Mouse (Mus musculus): Measurements from ENCODE around the gene Tyk2. TPM values are rescaled to one million over a fixed set of nuclear protein-coding genes. Genes with fewer than 3 reads are reported as not detected.

Tyk2 gene
- polyA plus RNA-seq, 1 experiment, result 4.1 TPM

DNA sequence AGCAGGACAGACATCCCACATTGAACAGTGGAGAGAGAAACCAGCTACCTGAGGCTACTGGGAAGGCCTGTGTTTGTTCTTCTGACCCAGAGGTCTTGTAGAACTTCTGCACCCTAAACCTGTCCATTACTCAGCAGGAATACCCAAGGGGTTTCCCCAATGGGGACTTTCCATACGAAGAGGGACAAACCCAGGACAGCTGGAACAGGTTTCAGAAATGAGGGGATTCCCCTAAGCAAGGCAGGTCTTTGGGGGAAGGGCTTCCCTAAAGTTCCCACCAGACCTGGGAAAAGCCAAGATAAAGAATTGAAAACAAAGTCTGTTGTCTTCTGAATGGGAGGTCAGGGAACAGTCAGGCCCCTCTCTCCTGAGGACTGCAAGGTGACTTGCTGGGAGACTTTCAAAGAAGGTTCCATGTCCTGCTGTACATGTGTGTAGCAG is 4.9 kb upstream of the Tyk2 start:
- Histone ChIP-seq H3K27ac (replicated peaks; ENCODE audit: low read depth, low read length) (peak overlapping the region; percentile 42), H3K4me3 (ENCODE audit: insufficient read depth, low read depth, low read length) (no peak overlapping the region), H3K4me1 (ENCODE audit: control insufficient read depth, insufficient read depth, insufficient read length, low read length) (peaks cover 16% of the 10 kb centered on the region)

DNA sequence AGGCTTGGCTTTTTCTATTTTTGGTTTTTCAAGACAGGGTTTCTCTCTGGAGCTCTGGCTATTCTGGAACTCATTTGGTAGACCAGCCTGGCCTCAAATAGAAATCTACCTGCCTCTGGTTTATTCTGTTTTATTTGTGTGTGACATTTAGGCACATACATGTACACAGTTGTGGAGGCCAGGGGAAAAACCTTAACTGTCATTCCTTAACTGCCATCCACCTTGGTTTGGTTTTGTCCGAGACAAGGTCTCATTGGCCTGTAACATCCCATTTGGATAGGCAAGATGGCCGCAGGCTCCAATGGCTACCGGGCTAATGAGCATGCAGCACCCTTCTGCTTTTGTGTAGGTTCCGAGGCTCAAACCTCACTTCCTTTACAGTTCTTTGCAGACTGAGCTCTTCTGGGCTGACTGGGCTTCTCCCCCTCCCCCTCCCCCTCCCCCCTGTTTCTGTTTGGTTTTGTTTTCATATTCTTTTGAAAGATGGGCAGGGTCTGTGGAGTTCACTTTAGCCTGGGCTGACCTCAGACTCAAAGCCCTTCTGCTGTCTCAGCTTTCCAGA is 4.4 kb upstream of the Tyk2 start:
- Histone ChIP-seq H3K27ac (replicated peaks; ENCODE audit: low read depth, low read length) (peak overlapping the region; percentile 70), H3K4me1 (ENCODE audit: control insufficient read depth, insufficient read depth, insufficient read length, low read length) (peaks cover 16% of the 10 kb centered on the region), H3K4me3 (ENCODE audit: insufficient read depth, low read depth, low read length) (no peak overlapping the region)

DNA sequence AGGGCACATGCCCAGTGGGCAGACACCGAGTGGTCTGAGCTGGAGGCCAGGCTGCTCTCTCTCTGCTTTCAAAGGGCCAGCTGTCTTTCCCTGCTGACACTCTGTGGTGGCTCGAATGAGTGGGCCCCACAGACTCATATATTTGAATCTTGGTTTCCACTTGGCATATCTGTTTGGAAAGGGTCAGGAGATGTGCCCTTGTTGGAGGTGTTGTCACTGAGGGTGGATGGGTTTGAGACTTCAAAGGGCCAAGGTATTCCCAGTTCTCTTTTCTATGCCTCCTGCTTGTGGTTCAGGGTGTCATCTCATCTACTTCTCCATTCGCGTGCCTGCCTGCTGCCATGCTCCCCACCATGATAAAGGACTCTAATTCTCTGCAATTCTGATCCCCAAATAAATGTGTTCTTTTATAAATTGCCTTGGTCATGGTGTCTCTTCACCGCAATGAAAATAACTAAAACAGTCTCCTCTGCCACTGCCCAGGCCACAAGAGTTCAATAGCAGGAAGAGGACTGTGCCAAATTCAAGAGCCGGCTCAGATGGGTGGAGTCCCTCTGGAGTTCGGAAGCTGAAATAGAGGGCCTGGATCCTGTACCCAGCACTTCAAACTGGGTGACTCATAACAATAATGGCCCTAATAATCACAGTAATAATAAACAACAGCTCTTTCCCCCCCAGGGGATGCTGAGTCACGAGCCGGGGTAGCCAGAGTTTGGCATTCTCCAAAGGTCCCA is 3.7 kb upstream of the Tyk2 start:
- no peak overlapping the region for H3K4me3 ChIP-seq (ENCODE audit: insufficient read depth, low read depth, low read length)
- peaks cover 16% of the 10 kb centered on the region for H3K4me1 ChIP-seq (ENCODE audit: control insufficient read depth, insufficient read depth, insufficient read length, low read length)
- H3K27ac ChIP-seq (replicated peaks; ENCODE audit: low read depth, low read length), result peak overlapping the region; percentile 70

DNA sequence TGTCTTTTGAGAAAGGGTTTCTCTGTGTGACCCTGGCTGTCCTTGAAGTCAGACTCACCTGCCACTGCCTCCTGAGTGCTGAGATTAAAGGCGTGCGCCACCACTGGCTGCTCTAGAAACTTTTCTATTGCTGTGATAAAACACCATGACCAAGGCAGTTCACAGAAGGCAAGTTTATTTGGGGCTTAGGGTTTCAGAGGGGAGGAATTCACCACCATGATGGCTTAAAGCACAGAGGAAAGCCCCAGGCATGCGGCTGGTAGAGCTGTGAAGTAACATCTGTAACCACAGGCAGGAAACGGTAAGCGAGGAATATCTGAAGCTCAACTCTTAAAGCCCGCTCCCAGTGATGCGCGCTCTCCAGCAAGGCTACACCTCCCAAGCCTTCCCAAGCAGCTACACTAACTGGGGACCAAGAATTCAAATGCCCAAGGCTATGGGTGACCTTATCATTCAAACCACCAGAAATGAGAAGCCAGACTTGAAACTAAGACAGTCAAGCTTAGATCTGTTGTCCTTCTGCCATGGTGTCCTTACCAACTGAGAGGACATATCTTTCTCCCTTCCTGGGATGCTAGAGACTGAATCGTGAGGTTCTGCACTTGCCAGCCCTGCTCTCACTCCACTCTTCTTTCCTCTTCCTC is 2.1 kb upstream of the Tyk2 start:
- Histone ChIP-seq H3K4me1 (ENCODE audit: control insufficient read depth, insufficient read depth, insufficient read length, low read length) (peaks cover 16% of the 10 kb centered on the region), H3K4me3 (ENCODE audit: insufficient read depth, low read depth, low read length) (no peak overlapping the region), H3K27ac (replicated peaks; ENCODE audit: low read depth, low read length) (no peak overlapping the region)

DNA sequence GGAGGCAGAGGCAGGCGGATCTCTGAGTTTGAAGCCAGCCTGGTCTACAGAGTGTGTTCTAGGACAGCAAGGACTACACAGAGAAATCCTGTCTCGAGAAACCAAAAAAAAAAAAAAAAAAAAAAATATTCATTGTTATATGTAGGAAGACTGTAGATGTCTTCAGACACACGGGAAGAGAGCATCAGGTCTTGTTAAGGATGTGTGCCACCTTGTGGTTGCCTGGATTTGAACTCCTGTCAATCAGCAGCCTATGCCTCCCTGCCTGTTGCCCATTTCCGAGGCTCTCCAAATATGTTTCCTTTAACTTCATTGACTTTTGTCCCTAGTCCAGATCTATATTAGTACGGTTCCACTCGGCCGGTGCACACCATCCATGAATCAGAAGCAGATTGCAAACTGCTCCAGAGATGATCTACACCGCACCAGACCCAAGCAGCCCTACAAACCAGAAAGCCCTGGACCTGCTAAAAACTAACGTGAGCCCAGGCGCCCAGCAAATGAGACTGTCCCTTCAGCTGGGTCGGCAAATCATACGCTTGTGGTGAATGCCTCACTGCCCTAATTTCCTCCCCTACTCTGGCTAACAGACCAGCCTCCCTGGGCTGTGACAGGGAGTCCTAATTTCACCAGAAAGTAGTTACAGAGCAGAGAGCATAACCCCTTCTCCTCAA is 1.2 kb upstream of the Tyk2 start:
- Histone ChIP-seq H3K4me1 (ENCODE audit: control insufficient read depth, insufficient read depth, insufficient read length, low read length) (peaks cover 16% of the 10 kb centered on the region), H3K27ac (replicated peaks; ENCODE audit: low read depth, low read length) (no peak overlapping the region), H3K4me3 (ENCODE audit: insufficient read depth, low read depth, low read length) (no peak overlapping the region)

DNA sequence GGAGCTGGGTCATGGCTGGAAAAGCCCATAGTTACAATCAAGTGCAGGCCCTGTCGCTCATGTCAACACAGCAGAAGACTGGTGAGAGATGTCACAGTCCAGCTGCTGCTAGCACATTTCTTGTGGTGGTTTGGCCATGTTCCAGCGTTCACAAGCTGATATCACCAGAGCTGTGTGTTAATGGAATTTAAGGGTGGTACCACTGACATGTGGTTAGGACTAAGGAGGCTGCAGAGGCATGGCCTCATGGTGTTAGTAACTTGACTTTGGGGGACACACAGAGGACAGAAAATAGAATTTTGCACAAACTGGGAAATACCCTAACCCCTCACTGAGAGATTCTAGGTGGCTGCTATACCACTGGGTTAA is 4.8 kb downstream of the Tyk2 start:
- Histone ChIP-seq H3K4me1 (ENCODE audit: control insufficient read depth, insufficient read depth, insufficient read length, low read length) (no peaks in the 10 kb centered on the region), H3K27ac (replicated peaks; ENCODE audit: low read depth, low read length) (no peak overlapping the region), H3K4me3 (ENCODE audit: insufficient read depth, low read depth, low read length) (no peak overlapping the region)

DNA sequence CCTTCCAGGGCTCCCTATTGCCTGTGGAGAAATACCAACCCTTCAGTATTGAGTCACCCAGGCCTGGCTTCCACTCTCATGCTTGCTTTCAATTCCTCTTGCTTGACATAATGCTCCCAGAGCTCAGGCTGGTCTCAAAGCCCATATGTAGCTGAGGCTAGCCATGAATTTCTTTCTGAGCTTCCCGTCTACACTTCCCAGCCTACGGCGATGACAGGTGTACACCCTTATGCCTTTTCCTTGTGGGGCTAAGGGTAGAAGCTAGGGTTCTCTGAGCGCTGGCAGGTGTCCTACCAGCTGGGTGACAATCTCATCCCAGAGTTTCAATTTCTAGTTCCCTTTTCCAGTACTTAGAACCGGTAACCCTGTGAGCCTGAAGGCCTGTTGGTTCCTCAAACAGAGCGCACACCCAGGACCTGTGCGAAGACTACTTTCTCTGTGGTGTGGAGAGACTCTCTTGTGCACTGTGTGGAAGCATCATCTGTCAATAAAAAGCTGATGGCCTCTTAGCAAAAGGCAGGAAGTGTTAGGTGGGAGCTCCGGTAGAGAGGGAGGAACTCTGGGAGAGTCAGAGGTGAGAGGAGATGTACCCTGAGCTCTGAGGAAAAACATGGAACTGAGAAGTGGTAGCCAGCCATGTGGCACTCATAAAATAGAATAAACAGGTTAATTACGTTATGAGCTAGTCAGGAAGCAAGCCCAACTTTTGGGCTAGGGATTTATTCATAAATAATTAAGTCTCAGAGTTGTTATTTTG is 5.4 kb downstream of the Tyk2 start:
- Histone ChIP-seq H3K4me3 (ENCODE audit: insufficient read depth, low read depth, low read length) (no peak overlapping the region), H3K27ac (replicated peaks; ENCODE audit: low read depth, low read length) (peak overlapping the region; percentile 48; the same call in 1 of the 2 replicates), H3K4me1 (ENCODE audit: control insufficient read depth, insufficient read depth, insufficient read length, low read length) (no peaks in the 10 kb centered on the region)

DNA sequence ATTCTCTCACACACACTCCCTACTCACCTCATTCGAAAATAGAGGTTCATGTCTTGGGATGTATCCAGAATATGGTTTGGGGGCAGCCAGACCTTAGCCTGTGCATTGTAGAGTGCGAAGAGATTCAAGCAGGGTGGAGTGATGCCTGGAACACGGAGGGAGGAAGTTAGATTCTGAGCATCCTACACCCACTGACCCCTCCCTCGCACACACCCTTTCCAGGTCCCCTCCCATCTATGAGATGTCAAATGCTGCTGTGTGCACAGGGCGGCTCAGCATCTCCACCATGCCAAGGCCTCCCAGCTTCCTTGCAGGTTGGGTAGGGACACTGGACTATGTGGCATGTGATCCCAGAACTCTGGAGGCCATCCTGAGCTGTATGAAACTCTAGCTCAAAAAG is 6.2 kb downstream of the Tyk2 start:
- H3K4me1 ChIP-seq (ENCODE audit: control insufficient read depth, insufficient read depth, insufficient read length, low read length), result no peaks in the 10 kb centered on the region
- no peak overlapping the region for H3K27ac ChIP-seq (replicated peaks; ENCODE audit: low read depth, low read length)
- no peak overlapping the region for H3K4me3 ChIP-seq (ENCODE audit: insufficient read depth, low read depth, low read length)

DNA sequence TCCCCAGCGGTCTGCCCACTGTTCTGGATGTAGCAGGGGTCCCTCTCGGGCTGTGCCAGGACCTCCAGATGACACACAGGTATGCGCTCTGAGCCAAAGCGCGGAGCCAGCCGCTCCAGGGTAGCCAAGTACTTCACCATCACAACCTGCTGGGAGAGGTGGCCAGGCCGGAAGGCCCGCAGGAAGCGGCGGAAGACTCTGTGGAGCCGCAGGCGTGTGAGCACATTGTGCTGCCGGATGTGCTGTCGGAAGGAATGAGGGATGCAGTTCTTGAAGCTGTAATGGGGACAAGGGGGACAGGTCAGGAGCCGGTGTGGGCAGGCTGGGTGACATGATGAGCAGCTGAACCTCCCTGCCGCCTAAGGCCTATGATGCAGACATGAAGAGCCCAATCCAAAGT is 9.6 kb downstream of the Tyk2 start:
- Histone ChIP-seq H3K4me3 (ENCODE audit: insufficient read depth, low read depth, low read length) (no peak overlapping the region), H3K27ac (replicated peaks; ENCODE audit: low read depth, low read length) (no peak overlapping the region)

DNA sequence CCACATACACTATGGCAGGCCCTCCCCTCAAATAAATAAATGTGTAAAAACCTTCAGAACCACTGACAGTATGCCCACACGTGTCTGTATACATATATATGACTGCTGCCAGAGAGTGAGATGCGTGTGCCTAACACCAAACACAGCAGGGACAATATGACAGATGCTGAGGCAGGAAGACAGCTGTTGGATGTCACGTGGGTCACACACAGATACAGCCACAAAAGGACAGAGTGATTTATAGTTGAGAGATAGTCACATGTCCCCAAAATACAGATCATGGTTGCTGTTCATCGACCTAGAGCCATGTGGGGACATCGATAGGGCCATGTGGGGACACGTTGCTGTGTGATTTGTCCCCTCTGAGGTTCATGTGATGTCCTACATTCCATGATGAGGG is 14.0 kb downstream of the Tyk2 start:
- H3K4me3 ChIP-seq (ENCODE audit: insufficient read depth, low read depth, low read length), result no peak overlapping the region
- H3K27ac ChIP-seq (replicated peaks; ENCODE audit: low read depth, low read length), result no peak overlapping the region
- no peaks in the 10 kb centered on the region for H3K4me1 ChIP-seq (ENCODE audit: control insufficient read depth, insufficient read depth, insufficient read length, low read length)

More for the DNA sequence above, 9.6 kb downstream of the Tyk2 start:
- no peaks in the 10 kb centered on the region for H3K4me1 ChIP-seq (ENCODE audit: control insufficient read depth, insufficient read depth, insufficient read length, low read length)

DNA sequence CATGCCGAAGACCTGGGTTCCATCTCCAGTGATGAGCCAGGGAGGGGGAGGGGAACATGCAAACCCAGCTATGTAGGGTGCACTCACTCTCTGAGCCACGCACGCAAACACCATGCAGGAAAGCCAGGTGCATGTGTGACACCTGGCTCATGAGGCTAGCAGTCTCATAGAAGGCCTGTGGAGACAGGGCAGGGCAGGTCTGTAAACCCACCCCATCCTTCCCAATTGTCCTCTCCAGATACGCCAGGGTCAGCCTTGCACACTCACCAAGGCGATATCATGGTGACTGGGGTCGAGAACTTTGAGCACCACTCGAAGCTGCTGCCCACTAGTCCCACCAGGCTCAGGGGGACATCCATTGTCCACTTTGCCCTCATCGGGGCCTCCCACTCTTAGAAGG is 15.9 kb downstream of the Tyk2 start:
- no peak overlapping the region for H3K4me3 ChIP-seq (ENCODE audit: insufficient read depth, low read depth, low read length)
- H3K4me1 ChIP-seq (ENCODE audit: control insufficient read depth, insufficient read depth, insufficient read length, low read length), result no peaks in the 10 kb centered on the region
- H3K27ac ChIP-seq (replicated peaks; ENCODE audit: low read depth, low read length), result no peak overlapping the region

DNA sequence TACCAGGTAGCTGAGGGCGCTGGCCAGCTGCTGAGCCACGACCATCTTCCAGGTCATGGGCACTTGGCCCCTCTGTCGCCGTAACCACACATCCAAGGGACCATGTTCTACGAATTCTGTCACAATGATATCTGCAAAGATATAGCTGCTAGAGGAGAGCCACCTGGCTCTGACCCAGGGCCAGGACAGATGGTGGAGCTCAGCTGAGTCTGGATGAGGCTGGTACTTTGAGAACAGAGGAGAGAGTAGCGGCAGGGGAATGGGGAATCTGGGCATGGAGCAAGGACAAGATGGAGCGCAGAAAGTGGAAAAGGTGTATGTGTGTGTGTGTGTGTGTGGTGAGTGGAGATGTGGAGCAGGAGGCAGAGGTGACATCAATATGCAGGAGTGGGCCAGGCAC is 16.9 kb downstream of the Tyk2 start:
- Histone ChIP-seq H3K27ac (replicated peaks; ENCODE audit: low read depth, low read length) (no peak overlapping the region), H3K4me1 (ENCODE audit: control insufficient read depth, insufficient read depth, insufficient read length, low read length) (no peaks in the 10 kb centered on the region), H3K4me3 (ENCODE audit: insufficient read depth, low read depth, low read length) (no peak overlapping the region)

DNA sequence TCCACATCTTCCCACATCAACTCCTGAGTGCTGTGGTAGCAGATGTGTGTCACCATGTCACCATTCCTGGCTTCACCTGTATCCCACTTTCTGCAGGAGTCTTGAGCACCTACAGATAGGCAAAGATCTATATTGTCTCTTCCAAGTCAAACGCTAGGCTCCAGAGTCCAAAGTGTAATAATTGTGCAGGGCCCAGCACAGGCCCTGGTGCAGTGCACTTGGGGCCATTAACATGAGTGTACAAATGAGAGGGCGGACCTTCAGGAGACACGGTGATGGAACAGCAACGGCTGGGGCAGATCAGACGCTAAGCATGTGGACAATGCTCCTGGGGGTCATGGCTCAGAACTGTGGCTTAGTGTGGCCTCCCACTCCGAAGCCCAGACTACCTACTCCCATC is 17.3 kb downstream of the Tyk2 start:
- no peaks in the 10 kb centered on the region for H3K4me1 ChIP-seq (ENCODE audit: control insufficient read depth, insufficient read depth, insufficient read length, low read length)
- no peak overlapping the region for H3K4me3 ChIP-seq (ENCODE audit: insufficient read depth, low read depth, low read length)
- no peak overlapping the region for H3K27ac ChIP-seq (replicated peaks; ENCODE audit: low read depth, low read length)

DNA sequence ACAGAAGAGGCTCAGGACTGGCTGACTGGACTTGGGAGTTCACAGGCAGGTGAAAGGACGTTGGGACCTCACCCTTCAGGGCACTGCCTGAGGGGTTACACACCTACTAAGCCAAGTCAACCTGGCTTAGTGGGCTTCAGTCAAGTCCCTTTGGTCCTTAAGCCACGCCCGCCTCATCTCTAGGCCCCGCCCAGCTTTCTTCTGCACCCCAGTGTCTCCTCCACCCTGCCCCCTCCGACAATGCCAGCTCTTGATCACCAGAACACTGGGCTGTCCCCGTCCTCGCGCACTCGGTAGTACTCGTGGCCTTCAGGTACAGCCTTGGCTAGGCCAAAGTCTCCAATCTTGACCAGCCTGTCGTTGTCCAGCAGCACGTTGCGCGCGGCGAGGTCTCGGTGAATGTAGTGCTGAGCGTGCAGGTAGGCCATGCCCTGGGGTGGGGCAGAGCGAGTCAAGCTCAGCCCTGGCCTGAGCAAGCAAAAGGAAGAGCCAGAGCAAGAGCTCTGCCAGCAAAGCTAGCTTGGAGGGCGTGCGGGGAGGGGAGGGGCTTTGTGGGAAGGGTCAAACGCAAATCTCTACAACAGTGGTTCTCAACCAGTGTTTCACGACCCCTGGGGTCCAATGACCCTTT is 23.3 kb downstream of the Tyk2 start:
- Histone ChIP-seq H3K27ac (replicated peaks; ENCODE audit: low read depth, low read length) (no peak overlapping the region), H3K4me1 (ENCODE audit: control insufficient read depth, insufficient read depth, insufficient read length, low read length) (no peaks in the 10 kb centered on the region), H3K4me3 (ENCODE audit: insufficient read depth, low read depth, low read length) (no peak overlapping the region)
